Mouse (Mus musculus) G1E (cell line): ENCODE results near the gene Ranbp3l. TPM values are rescaled to one million over a fixed set of nuclear protein-coding genes. Genes with fewer than 3 reads are reported as not detected.

Experiments used
- ATAC-seq: 2 replicates; pipeline ENCODE4 v1.8.0; 2016; ENCODE audit warnings: mild to moderate bottlenecking; ENCODE audit not compliant: insufficient number of reproducible peaks, poor library complexity, low FRiP score, severe bottlenecking; ENCODE audit errors: extremely low read depth
- DNase-seq: peaks from one replicate; pipeline ENCODE4 v3.0.0; 2012; ENCODE audit warnings: low spot score
- H3K27me3 ChIP-seq: 2 replicates; pipeline ENCODE4 v1.6.1; 2012; ENCODE audit warnings: mild to moderate bottlenecking, low read length, inconsistent platforms; ENCODE audit not compliant: insufficient read depth
- H3K36me3 ChIP-seq: replicated peaks from 2 replicates; pipeline ENCODE3; 2012; ENCODE audit warnings: mild to moderate bottlenecking, inconsistent platforms
- H3K4me1 ChIP-seq: 2 replicates; pipeline ENCODE4 v1.6.1; 2012; ENCODE audit warnings: low read depth, low read length, inconsistent platforms, mixed read lengths; ENCODE audit not compliant: insufficient read depth
- H3K4me3 ChIP-seq: 2 replicates; pipeline ENCODE4 v1.5.1; 2012; ENCODE audit warnings: low read depth, mild to moderate bottlenecking, inconsistent platforms, low read length, moderate library complexity, mixed read lengths
- H3K9me3 ChIP-seq: replicated peaks from 2 replicates; pipeline ENCODE4 v1.6.1; 2012; ENCODE audit warnings: inconsistent platforms
- CTCF ChIP-seq: IDR thresholded peaks from 2 replicates; pipeline ENCODE4 v1.5.1; 2012; ENCODE audit warnings: low read depth, low read length, inconsistent platforms, mixed read lengths
- GATA1 ChIP-seq: IDR thresholded peaks from 2 replicates; pipeline ENCODE4 v1.6.1; 2012; ENCODE audit warnings: borderline replicate concordance, low read length, inconsistent platforms, mixed read lengths
- GATA2 ChIP-seq: IDR thresholded peaks from 2 replicates; pipeline ENCODE4 v1.6.1; 2012; ENCODE audit warnings: low read depth, low read length, inconsistent platforms, borderline replicate concordance
- POLR2AphosphoS5 ChIP-seq: IDR thresholded peaks from 2 replicates; pipeline ENCODE4 v1.6.1; 2012; ENCODE audit warnings: low read depth, low read length, inconsistent platforms; ENCODE audit not compliant: insufficient replicate concordance
- TAL1 ChIP-seq: conservative IDR thresholded peaks from 2 replicates; pipeline ENCODE4 v1.6.1; 2012; ENCODE audit warnings: low read depth, low read length, inconsistent platforms, mixed read lengths
- polyA plus RNA-seq: library from polyadenylated mRNA; stranded (reverse); fragments of >175 nt; gene quantifications from 2 replicates; pipeline ENCODE4 v1.2.3, GENCODE M21; 2012
- total RNA-seq, 2 experiments: library from RNA; stranded (forward) in 1 of 2; stranded (reverse) in 1 of 2; fragments of 200-1000 nt in 1 of 2; fragments of >200 nt in 1 of 2; fragmentation: Nextera tagmentation in 1 of 2; gene quantifications; 2 replicates each; pipeline ENCODE4 v1.2.3; 2014 to 2017

Gene Ranbp3l
- total and polyA plus RNA-seq, 3 experiments, result 0.33 TPM; not detected in 2

- ATAC-seq (no peak), DNase-seq (no peak)
- Histone ChIP-seq H3K9me3 (no peaks in the 10 kb centered on the region), H3K36me3 (peaks cover 80% of the 10 kb centered on the region), H3K4me3 (no peak overlapping the region), H3K4me1 (peaks cover 8% of the 10 kb centered on the region), H3K27me3 (no peaks in the 10 kb centered on the region)
- TF ChIP-seq TAL1 (no peak), GATA1 (no peak), GATA2 (no peak), CTCF (no peak), POLR2AphosphoS5 (no peak)
These were observed 143.0 kb downstream of the Ranbp3l start for GRCm38 (mm10) chr15:9110526-9111347.

- Histone ChIP-seq H3K4me1 (peaks cover 5% of the 10 kb centered on the region), H3K27me3 (no peaks in the 10 kb centered on the region), H3K9me3 (no peaks in the 10 kb centered on the region), H3K36me3 (peaks cover 81% of the 10 kb centered on the region), H3K4me3 (no peak overlapping the region)
- no peak for DNase-seq
- TF ChIP-seq GATA1 (no peak), CTCF (no peak), POLR2AphosphoS5 (no peak), GATA2 (no peak), TAL1 (no peak)
- no peak for ATAC-seq
These were observed 143.9 kb downstream of the Ranbp3l start for GRCm38 (mm10) chr15:9111648-9112047.

GRCm38 (mm10) chr15:9113556-9113955, 145.8 kb downstream of the Ranbp3l start:
- Histone ChIP-seq H3K4me3 (no peak overlapping the region), H3K9me3 (no peaks in the 10 kb centered on the region), H3K27me3 (no peaks in the 10 kb centered on the region), H3K4me1 (peaks cover 7% of the 10 kb centered on the region), H3K36me3 (peaks cover 83% of the 10 kb centered on the region)
- TF ChIP-seq GATA1, result no peak
- no peak for TF ChIP-seq POLR2AphosphoS5
- no peak for TF ChIP-seq CTCF
- DNase-seq, result no peak
- no peak for ATAC-seq

- ATAC-seq, result no peak
- Histone ChIP-seq H3K36me3 (peaks cover 85% of the 10 kb centered on the region), H3K4me1 (peaks cover 12% of the 10 kb centered on the region), H3K27me3 (no peaks in the 10 kb centered on the region), H3K9me3 (no peaks in the 10 kb centered on the region), H3K4me3 (no peak overlapping the region)
- DNase-seq, result no peak
- TF ChIP-seq GATA2, result no peak
- TF ChIP-seq GATA1, result no peak
- TF ChIP-seq CTCF, result no peak
- no peak for TF ChIP-seq POLR2AphosphoS5
- no peak for TF ChIP-seq TAL1
These were observed 146.4 kb downstream of the Ranbp3l start for GRCm38 (mm10) chr15:9114131-9114530.

GRCm38 (mm10) chr15:9114599-9114998, 146.8 kb downstream of the Ranbp3l start:
- H3K4me1 ChIP-seq, result peaks cover 13% of the 10 kb centered on the region
- no peaks in the 10 kb centered on the region for H3K9me3 ChIP-seq
- no peaks in the 10 kb centered on the region for H3K27me3 ChIP-seq
- ATAC-seq (no peak), DNase-seq (no peak)
- peaks cover 90% of the 10 kb centered on the region for H3K36me3 ChIP-seq
- H3K4me3 ChIP-seq, result no peak overlapping the region
- TF ChIP-seq POLR2AphosphoS5, result no peak
- no peak for TF ChIP-seq CTCF

Other genes with a start within 250 kb of the Ranbp3l start
- gene Nadk2, start 103.3 kb downstream of the Ranbp3l start, total RNA-seq (2014; fragmentation: Nextera tagmentation), result 222 and 250 TPM in 2 replicates
- gene Nadk2, start 103.3 kb downstream of the Ranbp3l start, total RNA-seq (2017), result 218 and 235 TPM in 2 replicates
- gene Nadk2, start 103.3 kb downstream of the Ranbp3l start, polyA plus RNA-seq, result 130 and 143 TPM in 2 replicates
- 19.1 and 21.7 TPM in 2 replicates for gene Lmbrd2, start 172.6 kb downstream of the Ranbp3l start, total RNA-seq (2014; fragmentation: Nextera tagmentation)
- 8.9 and 11.0 TPM in 2 replicates for gene Lmbrd2, start 172.6 kb downstream of the Ranbp3l start, total RNA-seq (2017)
- gene Lmbrd2, start 172.6 kb downstream of the Ranbp3l start, polyA plus RNA-seq, result 0.41 and 0.53 TPM in 2 replicates
- gene Skp2, start 187.5 kb downstream of the Ranbp3l start, total RNA-seq (2014; fragmentation: Nextera tagmentation), result 34.3 and 35.3 TPM in 2 replicates
- 28.7 and 29.8 TPM in 2 replicates for gene Skp2, start 187.5 kb downstream of the Ranbp3l start, total RNA-seq (2017)
- 5.9 and 10.2 TPM in 2 replicates for gene Skp2, start 187.5 kb downstream of the Ranbp3l start, polyA plus RNA-seq